Mouse (Mus musculus) heart, postnatal 0 days (tissue): ENCODE measurements around the gene Mutyh.

Experiments used
- CTCF ChIP-seq: IDR thresholded peaks from 2 replicates; pipeline ENCODE4 v1.5.1; 2016; ENCODE audit warnings: antibody characterized with exemption, control low read depth, low read depth
- EP300 ChIP-seq: IDR thresholded peaks from 2 replicates; pipeline ENCODE4 v1.6.1; 2016; ENCODE audit warnings: antibody characterized with exemption, low read depth

- TF ChIP-seq CTCF (no peak), EP300 (no peak)
Observed at GRCm38 (mm10) chr4:116844324-116844723, 36.8 kb downstream of the Mutyh start.
